Mouse (Mus musculus): ENCODE measurements around the gene Flnc. TPM values are rescaled to one million over a fixed set of nuclear protein-coding genes. Genes with fewer than 3 reads are reported as not detected.

The Flnc gene
- 0.19 TPM for polyA plus RNA-seq (2014; fragmentation: Illumina TruSeq; extraction: RNeasy Lipid Tissue Mini Kit (QIAGEN cat#74804); ENCODE audit: low read depth, low replicate concordance)

GRCm38 (mm10) chr6:29433038-29433803 is at the start of gene Flnc:
Flnc (plus strand) TSS chr6:29433256.

GRCm38 (mm10) chr6:29388052-29388518 is 45.0 kb upstream of the Flnc start, which contains the start of gene Opn1sw:
Opn1sw (minus strand) TSS chr6:29388468.

GRCm38 (mm10) chr6:29395910-29396713 is 36.9 kb upstream of the Flnc start, which contains the start of gene Ccdc136:
Ccdc136 (plus strand) TSS chr6:29396309.

DNA sequence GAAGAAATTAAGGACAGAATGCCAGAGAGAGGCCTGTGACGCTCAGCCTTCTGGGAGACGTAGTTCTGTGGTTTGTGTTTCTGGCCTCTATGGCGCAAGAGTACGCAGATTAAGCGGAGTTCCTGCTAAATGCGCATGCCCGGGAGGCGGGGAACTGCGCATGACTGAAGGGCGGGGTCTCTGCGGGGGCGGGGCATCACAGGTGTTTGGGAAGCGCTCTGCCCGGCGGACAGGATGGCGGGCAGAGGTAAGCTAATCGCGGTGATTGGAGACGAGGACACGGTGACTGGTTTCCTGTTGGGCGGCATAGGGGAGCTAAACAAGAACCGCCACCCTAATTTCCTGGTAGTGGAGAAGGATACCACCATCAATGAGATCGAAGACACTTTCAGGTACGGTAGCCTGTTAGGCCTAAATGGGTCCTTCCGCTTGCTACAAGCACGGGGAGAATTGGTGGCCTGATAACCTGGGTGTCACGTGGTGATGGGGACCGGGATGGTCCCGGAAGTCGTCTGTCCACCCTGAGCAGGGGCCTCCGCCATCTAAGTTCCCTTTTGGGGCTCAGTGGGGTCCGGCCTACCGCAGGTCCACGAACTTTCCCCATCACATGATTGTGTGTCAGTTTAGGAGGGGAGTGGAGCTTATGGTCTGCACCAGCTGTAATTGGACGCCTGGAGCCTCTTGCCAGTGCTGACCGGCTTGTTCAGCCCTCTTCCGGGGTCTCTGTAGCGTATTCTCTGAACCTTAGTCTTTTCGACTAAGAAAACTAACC is 34.7 kb downstream of the Flnc start, which contains the start of gene Atp6v1f:
TSS of gene Atp6v1f (plus strand) at position 136 of the 772 bp plus-strand sequence.

DNA sequence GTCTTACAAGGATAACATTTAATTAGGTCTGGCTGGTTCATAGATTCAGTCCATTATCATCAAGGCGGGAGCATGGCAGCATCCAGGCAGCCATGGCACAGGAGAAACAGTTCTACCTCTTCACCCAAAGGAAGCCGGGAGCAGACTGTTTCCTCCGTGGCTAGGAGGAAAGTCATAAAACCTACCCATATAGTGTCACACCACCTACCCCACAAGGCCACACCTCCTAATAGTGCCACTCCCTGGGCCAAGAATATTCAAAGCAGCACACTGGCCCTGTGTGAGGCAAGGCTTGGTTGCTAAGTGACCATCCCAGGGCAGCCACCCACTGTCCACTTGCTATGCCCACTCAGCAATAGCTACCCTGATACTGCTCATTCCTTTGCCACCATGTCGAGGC is 38.1 kb downstream of the Flnc start, which contains the start of gene Atp6v1fnb:
TSS of gene Atp6v1fnb (plus strand) at position 301 of the 400 bp plus-strand sequence.

DNA sequence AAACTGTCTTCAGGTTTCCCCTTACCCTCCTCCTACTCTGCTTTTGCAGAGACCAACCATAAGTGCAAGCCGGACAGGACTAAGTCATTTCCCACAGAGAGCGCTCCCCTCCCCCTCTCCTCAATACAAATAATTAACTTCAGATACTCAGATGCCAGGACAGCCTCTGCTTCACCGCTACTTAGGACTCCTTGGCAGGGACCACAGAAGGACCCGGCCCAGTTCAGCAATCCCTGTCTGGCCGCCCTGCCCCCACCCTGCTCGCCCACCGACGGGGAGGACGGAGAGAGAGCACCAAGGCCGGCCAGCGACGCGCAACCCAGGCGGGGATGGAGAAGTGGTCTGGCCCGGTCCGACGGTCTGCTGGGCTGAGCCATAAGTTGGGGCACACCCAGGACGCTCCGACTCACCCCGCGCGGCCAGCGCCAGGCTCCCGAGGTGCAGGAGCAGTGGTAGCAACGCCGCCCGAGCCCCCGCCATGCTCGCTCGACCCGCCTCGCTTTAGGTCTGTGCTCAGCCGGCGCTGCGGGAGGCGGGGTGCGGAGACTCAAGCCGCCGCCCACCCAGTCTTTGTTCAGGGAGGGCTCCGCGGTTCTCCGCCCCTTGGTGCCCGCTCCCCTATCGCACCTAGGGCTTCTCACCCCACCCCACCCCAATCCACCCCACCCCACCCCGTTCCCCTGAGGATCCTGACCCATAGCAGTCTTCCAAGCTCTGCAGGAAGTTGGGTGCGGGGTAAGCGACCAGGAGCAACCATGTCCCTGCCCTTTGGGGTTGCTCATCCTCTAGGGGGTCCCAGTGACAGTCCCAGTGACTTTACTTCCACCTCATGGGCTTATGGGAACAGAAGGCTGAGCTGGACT is 74.6 kb downstream of the Flnc start, which contains the start of gene Kcp:
TSS of gene Kcp (minus strand) at position 506 of the 863 bp plus-strand sequence.

Other genes starting within 250 kb of the Flnc start
- gene Impdh1, start 216.9 kb upstream of the Flnc start, polyA plus RNA-seq (2014; fragmentation: Illumina TruSeq; extraction: RNeasy Lipid Tissue Mini Kit (QIAGEN cat#74804); ENCODE audit: low read depth, low replicate concordance), result 3.3 TPM
- gene Hilpda, start 160.8 kb upstream of the Flnc start, polyA plus RNA-seq (2014; fragmentation: Illumina TruSeq; extraction: RNeasy Lipid Tissue Mini Kit (QIAGEN cat#74804); ENCODE audit: low read depth, low replicate concordance), result 8.4 TPM
- gene Fam71f2, start 153.7 kb upstream of the Flnc start, polyA plus RNA-seq (2014; fragmentation: Illumina TruSeq; extraction: RNeasy Lipid Tissue Mini Kit (QIAGEN cat#74804); ENCODE audit: low read depth, low replicate concordance), result not detected
- gene Fam71f1, start 114.1 kb upstream of the Flnc start, polyA plus RNA-seq (2014; fragmentation: Illumina TruSeq; extraction: RNeasy Lipid Tissue Mini Kit (QIAGEN cat#74804); ENCODE audit: low read depth, low replicate concordance), result not detected
- gene Calu, start 85.2 kb upstream of the Flnc start, polyA plus RNA-seq (2014; fragmentation: Illumina TruSeq; extraction: RNeasy Lipid Tissue Mini Kit (QIAGEN cat#74804); ENCODE audit: low read depth, low replicate concordance), result 355 TPM
- not detected for gene Opn1sw, start 44.8 kb upstream of the Flnc start, polyA plus RNA-seq (2014; fragmentation: Illumina TruSeq; extraction: RNeasy Lipid Tissue Mini Kit (QIAGEN cat#74804); ENCODE audit: low read depth, low replicate concordance)
- 1.5 TPM for gene Ccdc136, start 36.9 kb upstream of the Flnc start, polyA plus RNA-seq (2014; fragmentation: Illumina TruSeq; extraction: RNeasy Lipid Tissue Mini Kit (QIAGEN cat#74804); ENCODE audit: low read depth, low replicate concordance)
- gene Atp6v1f, start 34.5 kb downstream of the Flnc start, polyA plus RNA-seq (2014; fragmentation: Illumina TruSeq; extraction: RNeasy Lipid Tissue Mini Kit (QIAGEN cat#74804); ENCODE audit: low read depth, low replicate concordance), result 21.9 TPM
- gene Atp6v1fnb, start 38.2 kb downstream of the Flnc start, polyA plus RNA-seq (2014; fragmentation: Illumina TruSeq; extraction: RNeasy Lipid Tissue Mini Kit (QIAGEN cat#74804); ENCODE audit: low read depth, low replicate concordance), result not detected
- gene Kcp, start 74.7 kb downstream of the Flnc start, polyA plus RNA-seq (2014; fragmentation: Illumina TruSeq; extraction: RNeasy Lipid Tissue Mini Kit (QIAGEN cat#74804); ENCODE audit: low read depth, low replicate concordance), result not detected
- 2.1 TPM for gene Irf5, start 93.4 kb downstream of the Flnc start, polyA plus RNA-seq (2014; fragmentation: Illumina TruSeq; extraction: RNeasy Lipid Tissue Mini Kit (QIAGEN cat#74804); ENCODE audit: low read depth, low replicate concordance)
- gene Tnpo3, start 176.6 kb downstream of the Flnc start, polyA plus RNA-seq (2014; fragmentation: Illumina TruSeq; extraction: RNeasy Lipid Tissue Mini Kit (QIAGEN cat#74804); ENCODE audit: low read depth, low replicate concordance), result 67.3 TPM

Data from sigmoid colon, adult 10 weeks (tissue).